Mouse (Mus musculus) CD4-positive, CD25-positive, alpha-beta regulatory T cell (primary cell): Measurements from ENCODE around the gene Rif1. TPM values are rescaled to one million over a fixed set of nuclear protein-coding genes. Genes with fewer than 3 reads are reported as not detected.

Source experiments
- polyA plus RNA-seq: library from polyadenylated mRNA; unstranded; fragments of 100-300 nt; shearing (Covaris generic); gene quantifications from one replicate; pipeline ENCODE4 v1.2.1, GENCODE M21; 2017

The Rif1 gene
- 112 TPM for polyA plus RNA-seq

GRCm38 (mm10) chr2:52072491-52073140, at the start of gene Rif1:
Rif1 (plus strand) TSS chr2:52072832.

GRCm38 (mm10) chr2:52037882-52038281, 34.8 kb upstream of the Rif1 start, which contains the start of gene Tnfaip6:
Tnfaip6 (plus strand) TSS chr2:52038009.

Other genes with a start within 250 kb of the Rif1 start
- 50.1 TPM for gene Rbm43, start 137.7 kb upstream of the Rif1 start, polyA plus RNA-seq
- 172 TPM for gene Nmi, start 99.3 kb upstream of the Rif1 start, polyA plus RNA-seq
- not detected for gene Tnfaip6, start 34.8 kb upstream of the Rif1 start, polyA plus RNA-seq